8 mouse cellular contexts compared by ENCODE assay signal in genomic region chr6:58584223-58584622, GRCm38 (mm10). TPM values are rescaled to one million over a fixed set of nuclear protein-coding genes. Genes with fewer than 3 reads are reported as not detected.
DNase-seq lines count a peak whose midpoint lies in the region; ATAC-seq and TF ChIP-seq lines count a peak whose summit lies in the region.
"Not testable (repeated sequence)": the region's sequence is repeated elsewhere in the genome, so short reads cannot be mapped to it uniquely, and the experiment has no call there.

Gene Abcg2, plus strand, starts transcription at chr6:58584523.

- intact Hi-C loops in left cerebral cortex, postnatal 14 days (cut with DNase I), result not testable (repeated sequence)

- not testable (repeated sequence) for ATAC-seq in heart, embryonic 16.5 days (replicated peaks; ENCODE audit: extremely low read depth, insufficient read depth, low FRiP score); intestine, embryonic 16.5 days; lung, embryonic 14.5 days (ENCODE audit: insufficient read depth); neural tube, embryonic 14.5 days (ENCODE audit: low read depth)

- not testable (repeated sequence) for H3K4me3 ChIP-seq in ES-Bruce4 (ENCODE audit: low read depth, low read length); cortical plate, adult 2 months (ENCODE audit: insufficient read depth, low read length); heart, embryonic 16.5 days (ENCODE audit: low read length); intestine, embryonic 16.5 days (ENCODE audit: low read length); lung, embryonic 14.5 days (ENCODE audit: low read depth, low read length); neural tube, embryonic 14.5 days (ENCODE audit: low read depth, low read length)

- not testable (repeated sequence) for H3K36me3 ChIP-seq in ES-Bruce4 (ENCODE audit: control insufficient read depth, insufficient read depth, low read length, poor library complexity, severe bottlenecking); heart, embryonic 16.5 days (ENCODE audit: control insufficient read depth, insufficient read depth); intestine, embryonic 16.5 days (ENCODE audit: control insufficient read depth, insufficient read depth, low read length); lung, embryonic 14.5 days (ENCODE audit: insufficient read depth); neural tube, embryonic 14.5 days (ENCODE audit: control insufficient read depth, insufficient read depth, low read length)

- not testable (repeated sequence) for TF ChIP-seq EP300 in ES-Bruce4 (IDR thresholded peaks at IDR 0.05; ENCODE audit: insufficient read depth, low read depth, low read length)

- H3K9ac ChIP-seq in ES-Bruce4 (ENCODE audit: low read depth, poor library complexity, severe bottlenecking); heart, embryonic 16.5 days (ENCODE audit: low read length); intestine, embryonic 16.5 days (ENCODE audit: low read depth, low read length); lung, embryonic 14.5 days; neural tube, embryonic 14.5 days (replicated peaks; ENCODE audit: low read depth, low read length): not testable (repeated sequence)

- not testable (repeated sequence) for H3K27ac ChIP-seq in ES-Bruce4 (ENCODE audit: insufficient read depth, low read length); cortical plate, adult 2 months (ENCODE audit: insufficient read depth, low read length); heart, embryonic 16.5 days (ENCODE audit: low read length); intestine, embryonic 16.5 days (ENCODE audit: low read length); lung, embryonic 14.5 days (ENCODE audit: low read depth); neural tube, embryonic 14.5 days (ENCODE audit: low read depth, low read length)

- not testable (repeated sequence) for H3K4me2 ChIP-seq in heart, embryonic 16.5 days (ENCODE audit: low read depth, low read length); intestine, embryonic 16.5 days (ENCODE audit: low read depth, low read length); lung, embryonic 14.5 days; neural tube, embryonic 14.5 days (ENCODE audit: low read depth, low read length)

- H3K4me1 ChIP-seq in ES-Bruce4 (ENCODE audit: control insufficient read depth, insufficient read depth, low read length); cortical plate, adult 2 months (ENCODE audit: control insufficient read depth, insufficient read depth, low read length); heart, embryonic 16.5 days (ENCODE audit: control insufficient read depth, insufficient read depth, low read length); intestine, embryonic 16.5 days (ENCODE audit: control insufficient read depth, insufficient read depth, low read length); lung, embryonic 14.5 days (ENCODE audit: insufficient read depth); neural tube, embryonic 14.5 days (ENCODE audit: control insufficient read depth, insufficient read depth, low read length): not testable (repeated sequence)

- H3K27me3 ChIP-seq in ES-Bruce4 (ENCODE audit: control insufficient read depth, insufficient read depth, low read length, poor library complexity, severe bottlenecking); heart, embryonic 16.5 days (ENCODE audit: control insufficient read depth, insufficient read depth, low read length); intestine, embryonic 16.5 days (replicated peaks; ENCODE audit: control insufficient read depth, insufficient read depth, low read length); lung, embryonic 14.5 days (ENCODE audit: insufficient read depth, low read length); neural tube, embryonic 14.5 days (ENCODE audit: control insufficient read depth, insufficient read depth, low read length): not testable (repeated sequence)

- TF ChIP-seq CTCF in ES-Bruce4 (IDR thresholded peaks at IDR 0.05; ENCODE audit: low read depth, low read length); cortical plate, adult 2 months (IDR thresholded peaks at IDR 0.05; ENCODE audit: extremely low read depth, insufficient read depth, low read length); lung, embryonic 14.5 days (IDR thresholded peaks at IDR 0.05; ENCODE audit: low read depth): not testable (repeated sequence)

- not testable (repeated sequence) for DNase-seq in gastrocnemius, adult 18-20 months (ENCODE audit: low spot score); left cerebral cortex, postnatal 14 days (ENCODE audit: low spot score in 2 of 2); lung, embryonic 14.5 days

- WGBS in heart, embryonic 16.5 days, result 77% methylated on average over 3 of the region's 3 CpGs
- 86% methylated on average over 3 of the region's 3 CpGs for WGBS in intestine, embryonic 16.5 days
- WGBS in lung, embryonic 14.5 days, result 83% methylated on average over 3 of the region's 3 CpGs
- 96% methylated on average over 3 of the region's 3 CpGs for WGBS in neural tube, embryonic 14.5 days

- TF ChIP-seq POLR2A in ES-Bruce4 (IDR thresholded peaks at IDR 0.05; ENCODE audit: insufficient read depth, low read length); cortical plate, adult 2 months (IDR thresholded peaks at IDR 0.05; ENCODE audit: extremely low read depth, insufficient read depth, low read length): not testable (repeated sequence)

- H3K9me3 ChIP-seq in ES-Bruce4 (replicated peaks; ENCODE audit: control insufficient read depth, insufficient read depth, low read length, poor library complexity, severe bottlenecking); heart, embryonic 16.5 days (replicated peaks; ENCODE audit: control insufficient read depth, low read length); intestine, embryonic 16.5 days (ENCODE audit: control insufficient read depth, low read length); lung, embryonic 14.5 days (ENCODE audit: low read depth, low read length); neural tube, embryonic 14.5 days (ENCODE audit: control insufficient read depth, low read length): not testable (repeated sequence)

RNA-seq across cellular contexts. Expression of gene Abcg2, which starts in this region (rescaled TPM):
- polyA plus RNA-seq in ES-Bruce4 (2011; ENCODE audit: insufficient read depth, insufficient read length, low read depth, missing spikeins), result 62.7 and 71.8 TPM in 2 replicates
- 20.8 and 25.6 TPM in 2 replicates for polyA plus RNA-seq in cortical plate, adult 2 months (2012; rRNA removed)
- 10 to 100 TPM; 17.2 to 18.7 TPM for total RNA-seq in gastrocnemius, adult 18-20 months (2021)
- polyA plus RNA-seq in heart, embryonic 16.5 days (2015; fragmentation: Nextera tagmentation; extraction: Ambion mirVana), result 59.8 and 61.3 TPM in 2 replicates
- 99.1 and 102 TPM in 2 replicates for polyA plus RNA-seq in intestine, embryonic 16.5 days (2015; fragmentation: Nextera tagmentation; extraction: Ambion mirVana)
- total RNA-seq in left cerebral cortex, postnatal 14 days (2021), result 10 to 100 TPM; 22.6 to 26.7 TPM
- polyA plus RNA-seq in lung, embryonic 14.5 days (2014; fragmentation: Nextera tagmentation; extraction: Ambion mirVana), result 55.8 and 57.6 TPM in 2 replicates
- polyA plus RNA-seq in neural tube, embryonic 14.5 days (2014; fragmentation: Nextera tagmentation; extraction: Ambion mirVana), result 30.1 and 40.3 TPM in 2 replicates
